Mouse (Mus musculus) liver, adult 2 months (tissue): ENCODE measurements at regions not wholly inside any gene's neighbourhood (a gene's known extent, or its start where the extent isn't known, plus 50 kb on each side); places are given as distances from the start of the nearest gene placed in this dataset.

Experiments used
- CTCF ChIP-seq: fragments of 200-500 bp; IDR thresholded peaks from 2 replicates; pipeline ENCODE4 v1.5.1; 2011; ENCODE audit warnings: low read depth, low read length, control low read depth
- POLR2A ChIP-seq: fragments of 200-500 bp; IDR thresholded peaks from 2 replicates; pipeline ENCODE4 v1.6.1; 2011; ENCODE audit warnings: low read length, control low read depth; ENCODE audit not compliant: insufficient read depth; ENCODE audit errors: extremely low read depth

DNA sequence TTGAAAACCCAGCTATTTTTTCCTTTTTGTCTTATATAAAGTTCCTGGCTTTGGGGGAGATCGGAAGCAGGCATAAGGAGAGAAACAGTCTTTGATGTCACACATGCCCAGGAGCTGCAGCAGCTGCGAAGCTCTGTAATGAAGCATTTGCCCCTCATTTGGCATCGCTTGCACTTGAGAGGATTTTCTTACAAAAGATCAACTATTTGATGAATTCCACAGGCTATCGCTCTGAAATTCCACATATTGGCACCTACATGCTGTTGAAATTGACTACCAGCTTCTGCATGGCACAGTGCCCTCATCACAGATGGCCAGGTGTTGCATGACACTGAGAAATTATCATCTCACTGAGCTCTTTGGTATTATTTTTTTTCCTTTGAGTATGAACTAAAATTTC is 220.1 kb upstream of the Robo1 start:
- TF ChIP-seq POLR2A (no peak), CTCF (no peak)
